Mouse (Mus musculus): ENCODE data around the gene Id2. TPM values are rescaled to one million over a fixed set of nuclear protein-coding genes. Genes with fewer than 3 reads are reported as not detected.

The Id2 gene
- total and polyA plus RNA-seq, 3 experiments, result 314 to 605 (median 447) TPM

- no peak for DNase-seq
Measured at GRCm38 (mm10) chr12:25108865-25109264, 11.9 kb upstream of the Id2 start.

- DNase-seq, result peak; percentile 68
Measured at GRCm38 (mm10) chr12:25104541-25104940, 7.6 kb upstream of the Id2 start.

- peak; percentile 42 for DNase-seq
Measured at GRCm38 (mm10) chr12:25103911-25104310, 7.0 kb upstream of the Id2 start.

- peak; percentile 72 for DNase-seq
Measured at GRCm38 (mm10) chr12:25101389-25101788, 4.4 kb upstream of the Id2 start.

GRCm38 (mm10) chr12:25100411-25101217 lies 3.7 kb upstream of the Id2 start:
- DNase-seq, result peak; percentile 80

GRCm38 (mm10) chr12:25099563-25100408 lies 2.8 kb upstream of the Id2 start:
- DNase-seq, result peak; percentile 83

- DNase-seq, result peak; percentile 74
Measured at GRCm38 (mm10) chr12:25099313-25099562, 2.3 kb upstream of the Id2 start.

- peak; percentile 98 for DNase-seq
Measured at GRCm38 (mm10) chr12:25098561-25099312, 1.8 kb upstream of the Id2 start.

GRCm38 (mm10) chr12:25098161-25098550 lies 1.2 kb upstream of the Id2 start:
- no peak for DNase-seq

GRCm38 (mm10) chr12:25097210-25098160 lies 545 bp upstream of the Id2 start:
- peak; percentile 82 for DNase-seq

- DNase-seq, result peak; percentile 59
Measured at GRCm38 (mm10) chr12:25096640-25097051, 294 bp downstream of the Id2 start.

GRCm38 (mm10) chr12:25095974-25096639 lies 833 bp downstream of the Id2 start:
- DNase-seq, result peak; percentile 100

GRCm38 (mm10) chr12:25095538-25095937 lies 1.4 kb downstream of the Id2 start:
- DNase-seq, result no peak

GRCm38 (mm10) chr12:25094621-25095521 lies 2.1 kb downstream of the Id2 start:
- peak; percentile 64 for DNase-seq

GRCm38 (mm10) chr12:25093241-25093774 lies 3.6 kb downstream of the Id2 start:
- peak; percentile 72 for DNase-seq

GRCm38 (mm10) chr12:25092751-25093211 lies 4.2 kb downstream of the Id2 start:
- DNase-seq, result peak; percentile 91

- DNase-seq, result peak; percentile 94
Measured at GRCm38 (mm10) chr12:25092027-25092704, 4.8 kb downstream of the Id2 start.

GRCm38 (mm10) chr12:25089433-25089832 lies 7.5 kb downstream of the Id2 start:
- peak; percentile 51 for DNase-seq

- no peak for DNase-seq
Measured at GRCm38 (mm10) chr12:25086966-25087365, 10.0 kb downstream of the Id2 start.
